Mouse (Mus musculus) megakaryocyte, embryonic 14.5 days (primary cell): ENCODE results near the gene Hnrnpdl. TPM values are rescaled to one million over a fixed set of nuclear protein-coding genes. Genes with fewer than 3 reads are reported as not detected.

Source experiments
- H3K27me3 ChIP-seq: replicated peaks from 2 replicates; pipeline ENCODE3; 2012; ENCODE audit warnings: inconsistent platforms
- H3K36me3 ChIP-seq: replicated peaks from 2 replicates; pipeline ENCODE3; 2012; ENCODE audit warnings: low read length, inconsistent platforms, mixed read lengths
- H3K4me1 ChIP-seq: 2 replicates; pipeline ENCODE4 v1.6.1; 2012; ENCODE audit warnings: inconsistent platforms
- H3K4me3 ChIP-seq: replicated peaks from 2 replicates; pipeline ENCODE3; 2012; ENCODE audit warnings: moderate library complexity, mild to moderate bottlenecking, inconsistent platforms
- H3K9me3 ChIP-seq: 2 replicates; pipeline ENCODE4 v1.6.1; 2012; ENCODE audit warnings: inconsistent platforms
- FLI1 ChIP-seq: IDR thresholded peaks from 2 replicates; pipeline ENCODE4 v1.6.1; 2012; ENCODE audit warnings: low read length, inconsistent platforms, mixed read lengths
- GATA1 ChIP-seq: IDR thresholded peaks from 3 replicates; pipeline ENCODE4 v1.6.1; 2012; ENCODE audit warnings: mixed read lengths, low read length, inconsistent platforms, borderline replicate concordance
- polyA plus RNA-seq: library from polyadenylated mRNA; stranded (reverse); fragments of >175 nt; gene quantifications from 2 replicates; pipeline ENCODE4 v1.2.3, GENCODE M21; 2012; ENCODE audit warnings: low replicate concordance; ENCODE audit not compliant: insufficient read depth

Hnrnpdl gene
- polyA plus RNA-seq, 1 experiment, result 67.8 TPM

- Histone ChIP-seq H3K4me3 (no peak overlapping the region), H3K36me3 (peaks cover 73% of the 10 kb centered on the region)
Measured at GRCm38 (mm10) chr5:100070255-100070654, 30.8 kb upstream of the Hnrnpdl start.

GRCm38 (mm10) chr5:100069526-100069925 is 30.1 kb upstream of the Hnrnpdl start:
- TF ChIP-seq FLI1 (no peak), GATA1 (no peak)
- peaks cover 5% of the 10 kb centered on the region; the same call in 1 of the 2 replicates for H3K4me1 ChIP-seq
- H3K36me3 ChIP-seq, result peaks cover 79% of the 10 kb centered on the region
- H3K4me3 ChIP-seq, result no peak overlapping the region
- no peaks in the 10 kb centered on the region for H3K27me3 ChIP-seq
- H3K9me3 ChIP-seq, result no peaks in the 10 kb centered on the region

More at GRCm38 (mm10) chr5:100070255-100070654, 30.8 kb upstream of the Hnrnpdl start:
- no peaks in the 10 kb centered on the region for H3K9me3 ChIP-seq
- H3K4me1 ChIP-seq, result peaks cover 5% of the 10 kb centered on the region; the same call in 1 of the 2 replicates
- no peaks in the 10 kb centered on the region for H3K27me3 ChIP-seq
- TF ChIP-seq GATA1, result no peak
- no peak for TF ChIP-seq FLI1

DNA sequence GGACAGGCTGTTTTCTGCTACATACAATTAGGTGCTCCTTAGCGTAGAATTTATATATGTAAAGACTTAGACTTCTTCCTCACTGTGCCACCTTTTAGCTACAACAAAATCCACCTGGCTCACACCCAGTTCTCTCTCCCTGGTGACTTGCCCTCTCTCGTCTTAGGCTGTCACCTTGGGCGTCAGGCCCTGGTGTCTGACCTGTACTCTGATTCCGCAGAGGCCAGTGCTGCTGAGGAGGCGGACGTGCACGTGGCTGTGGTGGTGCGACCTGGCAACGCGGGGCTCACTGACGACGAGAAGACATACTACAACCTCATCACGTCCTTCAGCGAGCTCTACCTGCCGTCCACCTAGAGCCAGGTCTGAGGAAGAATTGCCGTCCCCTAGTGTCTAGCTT is 28.1 kb upstream of the Hnrnpdl start:
- no peaks in the 10 kb centered on the region for H3K9me3 ChIP-seq
- peaks cover 18% of the 10 kb centered on the region for H3K4me1 ChIP-seq
- H3K4me3 ChIP-seq, result no peak overlapping the region
- H3K27me3 ChIP-seq, result no peaks in the 10 kb centered on the region
- no peak for TF ChIP-seq FLI1
- TF ChIP-seq GATA1, result no peak
- peaks cover 79% of the 10 kb centered on the region for H3K36me3 ChIP-seq

DNA sequence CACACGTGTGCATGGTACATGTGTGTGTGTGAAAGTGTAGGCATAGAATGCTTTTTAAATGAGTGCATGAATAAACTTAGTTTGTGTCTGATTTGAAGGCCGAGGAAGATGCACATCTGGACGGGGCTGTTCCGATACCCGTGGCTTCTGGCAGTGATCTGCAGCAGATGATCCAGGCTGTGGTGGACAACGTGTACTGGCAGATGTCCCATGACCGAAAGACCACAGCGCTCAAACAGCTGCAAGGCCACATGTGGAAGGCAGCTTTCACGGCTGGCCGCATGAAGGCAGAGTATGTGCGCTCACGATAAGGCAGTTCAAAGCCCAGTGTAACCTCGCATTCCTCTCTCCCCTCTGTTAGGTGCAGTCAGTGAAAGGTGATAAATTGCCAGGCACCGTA is 21.4 kb upstream of the Hnrnpdl start:
- peak overlapping the region; percentile 39 for H3K4me3 ChIP-seq
- H3K27me3 ChIP-seq, result no peaks in the 10 kb centered on the region
- peaks cover 71% of the 10 kb centered on the region for H3K36me3 ChIP-seq
- H3K9me3 ChIP-seq, result no peaks in the 10 kb centered on the region
- H3K4me1 ChIP-seq, result peaks cover 23% of the 10 kb centered on the region
- TF ChIP-seq GATA1, result no peak
- no peak for TF ChIP-seq FLI1

DNA sequence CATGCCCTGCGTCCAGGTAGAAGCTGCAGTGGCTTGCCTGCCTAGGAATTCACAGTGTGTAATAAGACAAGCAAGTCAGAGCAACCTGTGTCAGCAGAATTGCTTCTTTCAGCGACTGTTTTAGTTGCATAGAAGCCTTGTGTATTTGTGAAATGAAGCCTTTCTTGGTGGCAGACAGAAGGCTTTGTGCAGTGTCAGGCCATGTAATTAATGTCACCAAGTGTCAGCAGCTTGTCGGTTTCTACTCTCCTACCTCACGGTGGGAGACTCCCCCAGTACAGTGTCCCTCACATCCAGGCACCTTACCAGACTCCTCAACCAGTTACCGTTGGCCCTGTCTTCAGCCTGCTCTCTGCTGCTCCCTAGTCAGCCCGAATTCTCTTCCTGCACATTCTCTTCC is 19.9 kb upstream of the Hnrnpdl start:
- peaks cover 37% of the 10 kb centered on the region for H3K4me1 ChIP-seq
- no peak overlapping the region for H3K4me3 ChIP-seq
- no peak for TF ChIP-seq FLI1
- TF ChIP-seq GATA1, result no peak
- no peaks in the 10 kb centered on the region for H3K27me3 ChIP-seq
- H3K36me3 ChIP-seq, result peaks cover 67% of the 10 kb centered on the region
- H3K9me3 ChIP-seq, result no peaks in the 10 kb centered on the region

DNA sequence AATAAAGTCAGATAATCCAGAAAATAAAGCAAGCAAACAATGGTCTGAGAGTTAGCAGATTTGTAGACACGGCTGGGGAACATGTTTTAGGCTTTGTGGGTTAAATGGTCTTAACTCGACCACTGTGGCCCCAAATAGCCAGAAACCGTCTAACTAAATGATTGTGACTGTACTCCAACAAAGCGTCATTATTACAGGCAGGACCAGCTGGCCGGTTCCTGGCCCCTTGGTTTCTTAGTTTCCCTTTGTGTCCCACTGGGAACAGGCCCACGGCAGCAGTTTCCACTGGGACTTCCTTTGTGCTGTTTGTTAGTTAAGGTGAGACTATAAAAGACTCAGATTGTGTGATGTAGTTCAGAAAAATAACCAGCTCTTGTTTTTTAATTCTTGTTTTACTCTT is 19.3 kb upstream of the Hnrnpdl start:
- peaks cover 61% of the 10 kb centered on the region for H3K36me3 ChIP-seq
- H3K4me1 ChIP-seq, result peaks cover 33% of the 10 kb centered on the region
- no peaks in the 10 kb centered on the region for H3K9me3 ChIP-seq
- no peak for TF ChIP-seq GATA1
- no peak for TF ChIP-seq FLI1
- no peaks in the 10 kb centered on the region for H3K27me3 ChIP-seq
- no peak overlapping the region for H3K4me3 ChIP-seq

DNA sequence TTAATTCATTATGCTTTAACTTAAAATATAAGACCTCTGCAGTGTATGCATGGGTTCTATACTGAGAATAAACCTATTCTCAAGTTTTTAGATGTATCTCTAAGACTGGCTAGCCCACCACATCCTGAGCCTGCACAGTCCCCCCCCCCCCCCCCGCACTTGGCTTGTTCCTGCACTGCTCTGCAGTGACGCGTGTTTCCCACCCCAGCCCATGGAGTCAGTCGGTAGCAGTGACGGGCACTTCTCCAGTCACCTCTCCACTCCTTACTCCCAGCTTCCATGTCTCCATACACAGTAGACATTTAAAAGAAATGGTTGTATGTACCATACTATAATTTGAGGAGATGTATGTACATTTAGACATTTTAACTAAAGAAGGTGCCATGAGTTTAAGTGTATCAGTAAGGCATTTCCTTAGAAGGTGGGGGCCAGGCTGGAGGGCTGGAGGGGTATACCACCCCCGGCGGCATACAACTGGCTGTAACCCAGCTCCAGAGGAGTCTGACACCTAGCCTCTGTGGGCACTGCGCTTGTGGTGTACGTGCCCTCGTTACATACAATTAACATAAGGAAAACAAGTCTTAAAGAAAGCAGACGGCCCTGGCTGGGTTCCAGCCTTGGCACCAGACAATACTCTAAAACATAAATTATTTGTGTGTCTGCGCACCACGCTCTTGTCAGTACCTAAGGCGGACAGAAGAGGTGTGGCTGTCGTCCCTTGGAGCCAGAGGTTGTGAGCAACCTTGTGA is 18.2 kb upstream of the Hnrnpdl start:
- Histone ChIP-seq H3K36me3 (peaks cover 59% of the 10 kb centered on the region), H3K27me3 (no peaks in the 10 kb centered on the region), H3K4me3 (no peak overlapping the region), H3K9me3 (no peaks in the 10 kb centered on the region), H3K4me1 (peaks cover 24% of the 10 kb centered on the region)
- no peak for TF ChIP-seq GATA1
- TF ChIP-seq FLI1, result no peak

DNA sequence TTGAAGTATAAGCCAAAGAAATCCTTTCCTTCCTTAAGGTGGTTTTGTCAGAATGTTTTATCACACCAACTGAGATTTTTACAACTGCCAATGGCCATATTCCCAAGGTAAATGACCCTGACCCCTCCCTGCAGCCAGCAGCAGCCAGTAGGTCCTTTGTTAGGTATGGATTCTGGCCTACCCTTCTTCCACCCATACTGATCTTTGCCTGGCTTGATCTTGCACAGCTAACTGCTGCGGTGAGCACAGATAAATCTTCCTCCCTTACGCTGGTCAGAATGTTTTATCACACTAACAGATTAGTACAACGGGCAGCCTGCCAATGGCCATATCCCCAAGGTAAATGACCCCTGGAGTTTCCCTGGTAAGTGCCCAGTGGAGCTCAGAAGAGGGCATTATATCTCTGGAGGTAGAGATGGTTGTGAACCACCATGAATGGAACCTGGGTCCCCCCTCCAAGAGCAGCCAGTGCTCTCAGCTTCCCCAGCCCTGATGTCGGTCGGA is 16.5 kb upstream of the Hnrnpdl start:
- Histone ChIP-seq H3K4me3 (no peak overlapping the region), H3K27me3 (no peaks in the 10 kb centered on the region), H3K4me1 (peaks cover 17% of the 10 kb centered on the region), H3K36me3 (peaks cover 51% of the 10 kb centered on the region), H3K9me3 (no peaks in the 10 kb centered on the region)
- no peak for TF ChIP-seq GATA1
- no peak for TF ChIP-seq FLI1

- H3K4me3 ChIP-seq, result no peak overlapping the region
- no peaks in the 10 kb centered on the region for H3K9me3 ChIP-seq
- no peaks in the 10 kb centered on the region for H3K27me3 ChIP-seq
- H3K36me3 ChIP-seq, result peaks cover 51% of the 10 kb centered on the region
- TF ChIP-seq FLI1, result no peak
- TF ChIP-seq GATA1, result no peak
- H3K4me1 ChIP-seq, result peaks cover 16% of the 10 kb centered on the region
Measured at GRCm38 (mm10) chr5:100054807-100055547, 15.5 kb upstream of the Hnrnpdl start.

GRCm38 (mm10) chr5:100052728-100053127 is 13.3 kb upstream of the Hnrnpdl start:
- H3K9me3 ChIP-seq, result no peaks in the 10 kb centered on the region
- no peak overlapping the region for H3K4me3 ChIP-seq
- H3K27me3 ChIP-seq, result no peaks in the 10 kb centered on the region
- TF ChIP-seq GATA1, result no peak
- no peak for TF ChIP-seq FLI1
- H3K36me3 ChIP-seq, result peaks cover 46% of the 10 kb centered on the region
- peaks cover 19% of the 10 kb centered on the region for H3K4me1 ChIP-seq
